Mouse (Mus musculus): ENCODE results near the gene Fam49a. TPM values are rescaled to one million over a fixed set of nuclear protein-coding genes. Genes with fewer than 3 reads are reported as not detected.

Fam49a gene
- polyA plus RNA-seq, 1 experiment from 2014 or later = 11.7 TPM

DNA sequence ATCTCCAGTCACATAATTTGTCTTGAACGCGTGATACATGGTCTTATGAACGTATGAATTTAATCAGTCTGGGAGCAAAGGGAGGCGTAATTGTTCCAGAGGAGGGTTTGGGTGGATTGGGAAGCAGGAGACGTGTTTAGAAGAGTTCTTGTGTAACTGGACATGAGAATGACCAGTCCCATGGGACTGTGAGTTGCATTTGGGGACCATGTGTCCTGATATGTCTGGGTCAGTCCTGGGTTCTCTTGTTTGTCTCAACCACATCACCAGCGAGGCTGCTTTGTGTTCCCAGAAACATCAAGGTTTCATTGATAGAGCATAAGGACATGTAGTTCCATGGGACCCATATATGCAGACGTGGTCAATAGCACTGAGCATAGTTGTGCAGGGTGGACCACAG, 36.5 kb downstream of the Fam49a start:
- Histone ChIP-seq H3K4me2 (no peak overlapping the region), H3K36me3 (no peaks in the 10 kb centered on the region), H3K9me3 (no peaks in the 10 kb centered on the region), H3K4me3 (no peak overlapping the region), H3K27ac (no peak overlapping the region), H3K27me3 (no peaks in the 10 kb centered on the region), H3K9ac (no peak overlapping the region), H3K4me1 (peaks cover 18% of the 10 kb centered on the region)
- WGBS = 87% methylated on average over 7 of the region's 7 CpGs
- ATAC-seq (ENCODE audit: insufficient number of reproducible peaks, insufficient read depth, low FRiP score, low TSS enrichment, low read depth) = no peak

DNA sequence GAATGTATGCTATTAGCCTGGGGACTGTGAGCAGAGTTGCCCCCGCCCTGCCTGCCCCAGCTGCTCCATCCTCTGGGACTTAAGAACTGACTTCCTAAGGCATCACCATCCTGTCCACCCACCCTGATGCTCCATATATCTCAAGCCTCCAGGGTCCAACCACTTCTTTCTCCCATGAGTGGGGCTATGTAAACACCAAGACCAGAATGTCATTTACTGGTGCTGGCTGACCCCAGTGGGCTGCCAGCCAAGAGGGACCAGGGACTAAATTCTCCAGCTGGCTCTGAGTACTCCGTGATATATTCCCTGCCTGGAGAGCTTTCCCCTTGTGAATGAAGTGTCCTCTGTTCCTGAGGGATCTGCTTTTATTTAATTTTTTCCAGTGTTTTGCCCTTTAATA, 37.4 kb downstream of the Fam49a start:
- Histone ChIP-seq H3K27me3 (no peaks in the 10 kb centered on the region), H3K4me3 (no peak overlapping the region), H3K4me1 (peaks cover 14% of the 10 kb centered on the region), H3K27ac (no peak overlapping the region), H3K9me3 (no peaks in the 10 kb centered on the region), H3K4me2 (no peak overlapping the region), H3K36me3 (no peaks in the 10 kb centered on the region), H3K9ac (no peak overlapping the region)
- 72% methylated on average over 2 of the region's 2 CpGs for WGBS
- ATAC-seq (ENCODE audit: insufficient number of reproducible peaks, insufficient read depth, low FRiP score, low TSS enrichment, low read depth) = no peak

DNA sequence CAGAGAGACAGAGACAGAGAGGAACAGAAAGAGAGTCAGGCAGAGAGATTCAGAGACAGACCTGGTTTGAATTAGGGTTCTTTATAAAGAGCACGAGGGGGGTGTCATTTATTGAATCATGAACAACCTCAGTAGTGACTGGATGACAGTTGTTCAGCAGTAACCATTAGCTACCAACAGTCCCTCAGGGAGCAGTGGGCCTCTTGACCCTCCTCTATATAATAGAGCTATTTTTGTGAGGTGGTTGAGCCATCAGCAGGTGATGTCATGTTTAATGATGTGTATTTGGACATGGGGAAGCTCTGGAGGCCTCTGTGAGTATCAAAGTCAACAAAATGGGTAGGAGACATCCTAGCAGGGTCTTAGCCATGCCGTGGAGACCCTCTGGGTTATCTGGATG, 39.2 kb downstream of the Fam49a start:
- H3K27ac ChIP-seq = no peak overlapping the region
- no peaks in the 10 kb centered on the region for H3K27me3 ChIP-seq
- H3K9ac ChIP-seq = no peak overlapping the region
- ATAC-seq (ENCODE audit: insufficient number of reproducible peaks, insufficient read depth, low FRiP score, low TSS enrichment, low read depth) = no peak
- H3K36me3 ChIP-seq = no peaks in the 10 kb centered on the region
- WGBS = 66% methylated on average over 2 of the region's 2 CpGs
- peaks cover 14% of the 10 kb centered on the region for H3K4me1 ChIP-seq
- no peak overlapping the region for H3K4me3 ChIP-seq
- no peak overlapping the region for H3K4me2 ChIP-seq
- no peaks in the 10 kb centered on the region for H3K9me3 ChIP-seq

DNA sequence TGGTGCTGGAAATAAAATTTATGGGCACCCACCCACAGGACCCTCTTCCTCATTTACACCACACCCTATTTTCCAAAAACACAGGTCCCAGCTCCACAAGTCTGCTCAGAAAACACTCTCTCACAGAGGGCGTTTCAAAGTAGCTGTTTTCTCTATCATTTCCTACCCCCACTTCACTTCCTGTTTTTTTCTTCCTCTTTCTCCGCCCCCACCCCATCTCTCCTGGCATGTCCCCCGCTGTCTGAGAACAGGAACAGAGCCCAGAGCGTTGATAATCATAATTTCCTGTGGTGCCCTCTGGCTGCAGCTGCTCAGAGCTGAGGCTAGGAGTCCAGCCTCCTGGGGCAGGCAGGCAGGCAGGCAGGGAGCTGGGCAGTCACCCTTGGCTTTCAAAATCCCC, 39.9 kb downstream of the Fam49a start:
- Histone ChIP-seq H3K4me2 (no peak overlapping the region), H3K27me3 (no peaks in the 10 kb centered on the region), H3K9ac (no peak overlapping the region), H3K27ac (no peak overlapping the region), H3K36me3 (no peaks in the 10 kb centered on the region), H3K4me1 (peaks cover 14% of the 10 kb centered on the region), H3K4me3 (no peak overlapping the region), H3K9me3 (no peaks in the 10 kb centered on the region)
- ATAC-seq (ENCODE audit: insufficient number of reproducible peaks, insufficient read depth, low FRiP score, low TSS enrichment, low read depth) = no peak
- 19% methylated on average over 4 of the region's 4 CpGs for WGBS

DNA sequence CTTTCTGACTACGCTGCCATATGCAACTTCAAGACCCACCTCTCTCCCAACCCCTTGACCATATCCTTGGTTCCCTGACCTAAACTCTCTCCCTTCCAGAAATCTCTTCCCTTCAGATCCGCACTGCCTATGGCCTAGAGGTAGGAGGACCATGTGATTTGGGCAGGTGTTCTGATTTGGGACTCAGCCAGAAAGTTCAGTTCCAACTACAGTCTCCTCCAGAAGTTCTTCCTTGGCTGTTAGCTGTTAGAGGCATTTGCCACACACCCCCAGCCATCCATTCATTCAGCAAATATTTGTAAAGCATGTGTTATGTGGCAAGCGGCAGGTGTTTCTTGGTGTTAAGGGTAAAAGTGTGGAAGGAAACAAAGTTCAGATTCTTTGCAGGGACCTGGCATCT, 44.3 kb downstream of the Fam49a start:
- H3K27me3 ChIP-seq = no peaks in the 10 kb centered on the region
- H3K4me2 ChIP-seq = no peak overlapping the region
- H3K4me3 ChIP-seq = no peak overlapping the region
- ATAC-seq (ENCODE audit: insufficient number of reproducible peaks, insufficient read depth, low FRiP score, low TSS enrichment, low read depth) = no peak
- 0 out of 2 replicates have a peak, but pooled peaks cover 4% of the 10 kb centered on the region for H3K36me3 ChIP-seq
- H3K9me3 ChIP-seq = no peaks in the 10 kb centered on the region
- WGBS = 91% methylated on average over 3 of the region's 3 CpGs
- peaks cover 11% of the 10 kb centered on the region for H3K4me1 ChIP-seq
- H3K27ac ChIP-seq = no peak overlapping the region
- no peak overlapping the region for H3K9ac ChIP-seq

DNA sequence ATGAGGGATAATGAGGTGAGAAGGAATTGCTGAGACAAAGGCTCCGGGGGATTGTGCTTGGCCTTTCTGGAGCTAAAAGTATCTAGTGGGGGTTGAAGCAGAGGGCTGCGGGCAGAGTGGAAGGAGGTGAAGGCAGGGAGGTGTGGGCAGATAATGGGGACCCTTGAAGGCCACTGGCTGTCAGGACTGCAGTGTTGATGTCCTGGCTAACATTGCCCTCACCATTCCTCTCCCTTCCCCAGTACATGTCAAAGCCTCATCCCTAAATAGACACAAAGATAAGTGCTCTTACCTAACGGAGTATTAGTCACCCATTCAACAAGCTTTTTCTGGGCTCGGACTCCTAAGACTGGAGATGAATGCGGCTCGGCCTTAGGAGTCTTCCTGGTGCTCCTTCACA, 44.9 kb downstream of the Fam49a start:
- H3K4me1 ChIP-seq = peaks cover 5% of the 10 kb centered on the region
- ATAC-seq (ENCODE audit: insufficient number of reproducible peaks, insufficient read depth, low FRiP score, low TSS enrichment, low read depth) = no peak
- no peak overlapping the region for H3K27ac ChIP-seq
- H3K27me3 ChIP-seq = no peaks in the 10 kb centered on the region
- H3K4me2 ChIP-seq = no peak overlapping the region
- 0 out of 2 replicates have a peak, but pooled peaks cover 4% of the 10 kb centered on the region for H3K36me3 ChIP-seq
- WGBS = 87% methylated on average over 6 of the region's 6 CpGs
- H3K9me3 ChIP-seq = no peaks in the 10 kb centered on the region
- H3K9ac ChIP-seq = no peak overlapping the region
- H3K4me3 ChIP-seq = no peak overlapping the region

DNA sequence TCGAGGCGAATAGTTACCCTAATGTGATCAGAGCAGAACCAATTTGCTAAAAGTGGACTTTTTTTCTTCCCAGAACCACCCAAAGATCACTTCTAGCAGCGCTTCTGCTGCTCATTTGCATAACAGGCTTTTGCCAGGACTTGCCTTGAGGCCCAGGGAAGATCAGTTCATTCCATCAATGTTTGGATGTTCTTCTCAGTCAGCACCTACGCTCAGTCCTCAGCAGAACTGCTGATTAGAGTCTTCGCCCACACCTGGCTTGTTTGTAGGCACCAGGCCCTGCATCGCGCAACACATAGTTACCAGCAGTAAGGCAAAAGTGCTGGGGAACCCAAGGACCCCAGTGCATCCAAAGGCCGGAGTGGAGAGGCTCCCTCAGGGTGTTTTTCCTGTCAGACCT, 45.3 kb downstream of the Fam49a start:
- Histone ChIP-seq H3K27ac (no peak overlapping the region), H3K9ac (no peak overlapping the region), H3K9me3 (no peaks in the 10 kb centered on the region), H3K4me3 (no peak overlapping the region), H3K27me3 (no peaks in the 10 kb centered on the region), H3K4me2 (no peak overlapping the region), H3K36me3 (0 out of 2 replicates have a peak, but pooled peaks cover 4% of the 10 kb centered on the region), H3K4me1 (peaks cover 1% of the 10 kb centered on the region; the same call in 1 of the 2 replicates)
- no peak for ATAC-seq (ENCODE audit: insufficient number of reproducible peaks, insufficient read depth, low FRiP score, low TSS enrichment, low read depth)
- 85% methylated on average over 8 of the region's 8 CpGs for WGBS

DNA sequence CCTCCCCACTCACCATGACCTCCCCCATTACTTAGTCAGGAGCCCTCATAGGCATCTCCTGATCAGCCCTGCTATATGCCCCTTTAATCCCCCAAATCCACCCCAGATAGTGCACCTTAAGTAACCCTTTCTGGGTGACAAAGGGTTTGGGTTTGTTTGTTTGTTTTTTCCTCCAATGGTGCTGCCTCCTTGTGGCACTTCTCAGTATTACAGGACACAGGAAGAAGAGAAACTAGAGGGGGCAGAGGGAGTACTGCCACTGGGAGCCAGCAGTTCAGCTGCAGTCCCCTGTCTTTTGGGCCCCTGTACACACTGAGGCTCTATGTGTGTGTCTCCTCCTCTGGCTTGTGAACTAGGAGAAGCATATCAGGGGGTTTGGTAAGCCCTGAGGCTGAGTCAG, 51.5 kb downstream of the Fam49a start:
- Histone ChIP-seq H3K4me3 (no peak overlapping the region), H3K9me3 (no peaks in the 10 kb centered on the region), H3K9ac (no peak overlapping the region), H3K4me1 (peaks cover 10% of the 10 kb centered on the region; the same call in 1 of the 2 replicates), H3K27ac (no peak overlapping the region), H3K4me2 (no peak overlapping the region), H3K36me3 (no peaks in the 10 kb centered on the region), H3K27me3 (no peaks in the 10 kb centered on the region)
- ATAC-seq (ENCODE audit: insufficient number of reproducible peaks, insufficient read depth, low FRiP score, low TSS enrichment, low read depth) = no peak

DNA sequence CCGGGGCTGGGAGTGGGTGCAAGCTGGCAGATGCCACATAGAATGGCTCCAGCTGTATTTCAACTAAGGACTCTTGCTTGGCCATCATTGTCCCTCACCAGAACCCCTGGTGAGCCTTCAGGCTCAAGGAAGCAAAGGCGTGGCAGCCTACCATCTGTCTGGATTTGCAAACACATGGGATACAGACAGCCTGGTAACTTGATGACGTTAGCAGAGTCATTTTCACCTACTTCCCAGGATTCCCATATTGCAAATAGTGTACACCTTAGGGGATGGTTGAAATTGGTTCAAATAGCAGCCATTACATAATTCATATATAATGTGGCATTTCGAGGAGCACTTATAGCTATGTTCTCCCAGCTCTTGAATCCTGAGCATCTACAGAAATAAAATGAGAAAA, 52.0 kb downstream of the Fam49a start:
- no peak overlapping the region for H3K4me3 ChIP-seq
- H3K27ac ChIP-seq = no peak overlapping the region
- H3K36me3 ChIP-seq = no peaks in the 10 kb centered on the region
- ATAC-seq (ENCODE audit: insufficient number of reproducible peaks, insufficient read depth, low FRiP score, low TSS enrichment, low read depth) = no peak
- peaks cover 10% of the 10 kb centered on the region; the same call in 1 of the 2 replicates for H3K4me1 ChIP-seq
- H3K27me3 ChIP-seq = no peaks in the 10 kb centered on the region
- 70% methylated on average over 4 of the region's 4 CpGs for WGBS
- no peak overlapping the region for H3K4me2 ChIP-seq
- no peaks in the 10 kb centered on the region for H3K9me3 ChIP-seq
- H3K9ac ChIP-seq = no peak overlapping the region

DNA sequence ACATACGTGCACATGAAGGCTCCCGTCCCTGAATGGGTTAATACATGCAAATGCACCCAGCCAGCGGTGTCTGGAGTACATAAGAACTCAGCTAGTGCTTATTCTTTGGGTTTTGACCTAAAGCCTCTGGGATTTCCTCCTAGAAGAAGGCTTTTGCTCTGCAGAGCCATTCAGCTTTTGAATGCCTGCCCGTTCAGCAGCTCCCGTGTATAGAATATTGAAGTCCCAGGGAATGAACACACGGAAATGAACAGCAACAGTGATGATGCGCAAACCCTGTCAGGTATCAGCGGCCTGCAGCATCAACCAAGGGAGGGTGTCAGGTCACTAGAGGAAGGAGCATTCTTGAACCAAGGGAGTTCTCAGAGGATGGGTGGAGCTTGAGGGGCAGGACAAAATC, 52.4 kb downstream of the Fam49a start:
- Histone ChIP-seq H3K27ac (no peak overlapping the region), H3K27me3 (no peaks in the 10 kb centered on the region), H3K4me2 (no peak overlapping the region), H3K36me3 (no peaks in the 10 kb centered on the region), H3K9me3 (no peaks in the 10 kb centered on the region), H3K9ac (no peak overlapping the region), H3K4me3 (no peak overlapping the region), H3K4me1 (peaks cover 10% of the 10 kb centered on the region; the same call in 1 of the 2 replicates)
- 49% methylated on average over 8 of the region's 8 CpGs for WGBS
- no peak for ATAC-seq (ENCODE audit: insufficient number of reproducible peaks, insufficient read depth, low FRiP score, low TSS enrichment, low read depth)

DNA sequence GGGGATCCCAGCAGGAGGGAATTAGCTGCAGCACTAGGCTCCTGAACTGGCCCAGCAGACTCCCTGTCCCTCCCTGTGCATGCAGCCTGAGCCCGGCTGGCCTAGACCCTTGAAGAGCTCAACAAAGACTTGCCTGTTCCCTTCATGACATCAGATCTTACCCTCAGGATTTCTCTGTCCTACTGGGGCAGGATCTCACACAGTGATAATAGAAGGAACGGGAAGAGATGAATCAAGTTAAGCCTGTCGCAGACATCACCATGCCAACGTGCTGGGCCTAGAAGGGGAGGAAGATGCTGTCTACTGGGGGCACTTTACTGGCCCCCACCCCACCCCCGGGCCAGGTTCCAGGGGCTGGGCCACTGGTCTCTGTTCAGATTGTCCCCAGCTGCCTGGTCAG, 53.1 kb downstream of the Fam49a start:
- Histone ChIP-seq H3K36me3 (no peaks in the 10 kb centered on the region), H3K27ac (no peak overlapping the region), H3K4me2 (no peak overlapping the region), H3K4me3 (no peak overlapping the region), H3K9ac (no peak overlapping the region), H3K27me3 (no peaks in the 10 kb centered on the region), H3K9me3 (no peaks in the 10 kb centered on the region), H3K4me1 (peaks cover 12% of the 10 kb centered on the region; the same call in 1 of the 2 replicates)
- no peak for ATAC-seq (ENCODE audit: insufficient number of reproducible peaks, insufficient read depth, low FRiP score, low TSS enrichment, low read depth)
- 19% methylated on average over 5 of the region's 5 CpGs for WGBS

DNA sequence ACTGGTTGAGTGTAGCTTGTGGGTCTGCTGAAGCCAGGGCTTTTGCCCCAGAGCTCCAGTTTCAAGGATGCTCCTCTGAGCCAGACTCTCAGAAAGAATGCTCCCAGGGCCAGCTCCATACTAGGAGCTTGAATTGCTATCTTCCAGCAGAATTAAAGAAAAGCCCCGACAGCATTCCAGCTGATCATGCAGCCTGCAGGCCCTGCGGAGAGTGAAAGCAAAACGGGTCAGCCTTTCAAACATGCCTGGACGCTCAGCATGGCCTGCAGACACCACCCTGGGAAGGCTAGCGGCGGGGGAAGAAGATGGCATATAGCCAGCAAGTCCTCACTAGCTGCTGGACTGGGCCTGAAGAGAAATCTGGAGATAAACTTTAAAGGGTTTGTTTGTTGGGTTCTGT, 55.0 kb downstream of the Fam49a start:
- ATAC-seq (ENCODE audit: insufficient number of reproducible peaks, insufficient read depth, low FRiP score, low TSS enrichment, low read depth) = no peak
- peaks cover 27% of the 10 kb centered on the region for H3K4me1 ChIP-seq
- H3K36me3 ChIP-seq = no peaks in the 10 kb centered on the region
- H3K9ac ChIP-seq = no peak overlapping the region
- no peaks in the 10 kb centered on the region for H3K27me3 ChIP-seq
- H3K27ac ChIP-seq = no peak overlapping the region
- no peaks in the 10 kb centered on the region for H3K9me3 ChIP-seq
- H3K4me3 ChIP-seq = no peak overlapping the region
- WGBS = 57% methylated on average over 6 of the region's 6 CpGs
- H3K4me2 ChIP-seq = no peak overlapping the region

DNA sequence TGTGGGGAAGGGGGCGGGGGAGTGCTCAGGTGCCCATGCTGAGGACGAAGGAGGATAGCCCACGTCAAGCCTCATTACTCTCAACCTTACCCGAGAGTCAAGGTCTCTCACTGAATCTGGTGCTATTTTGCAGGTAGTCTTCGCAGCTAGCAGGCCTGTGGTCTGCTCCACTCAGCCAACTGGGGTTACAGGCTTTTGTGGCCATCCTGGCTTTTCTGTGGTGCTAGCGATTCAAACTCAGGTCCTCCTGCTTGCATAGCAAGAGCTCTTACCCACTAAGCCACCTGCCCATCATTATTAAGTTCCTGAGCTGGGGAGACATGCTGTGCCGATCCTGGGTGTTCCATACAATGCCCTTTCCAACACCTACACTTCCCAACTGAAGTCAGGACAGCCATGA, 55.7 kb downstream of the Fam49a start:
- no peak for ATAC-seq (ENCODE audit: insufficient number of reproducible peaks, insufficient read depth, low FRiP score, low TSS enrichment, low read depth)
- H3K4me2 ChIP-seq = no peak overlapping the region
- H3K27me3 ChIP-seq = no peaks in the 10 kb centered on the region; the same call in 1 of the 2 replicates
- WGBS = 71% methylated on average over 7 of the region's 7 CpGs
- no peak overlapping the region for H3K27ac ChIP-seq
- H3K36me3 ChIP-seq = no peaks in the 10 kb centered on the region
- H3K4me1 ChIP-seq = peaks cover 27% of the 10 kb centered on the region
- H3K9me3 ChIP-seq = no peaks in the 10 kb centered on the region
- H3K4me3 ChIP-seq = no peak overlapping the region
- H3K9ac ChIP-seq = no peak overlapping the region
